Mouse (Mus musculus): Measurements from ENCODE around the gene Cblc. TPM values are rescaled to one million over a fixed set of nuclear protein-coding genes. Genes with fewer than 3 reads are reported as not detected.

Cblc gene
- polyA plus RNA-seq, 1 experiment from 2014 or later: 0.95 TPM

DNA sequence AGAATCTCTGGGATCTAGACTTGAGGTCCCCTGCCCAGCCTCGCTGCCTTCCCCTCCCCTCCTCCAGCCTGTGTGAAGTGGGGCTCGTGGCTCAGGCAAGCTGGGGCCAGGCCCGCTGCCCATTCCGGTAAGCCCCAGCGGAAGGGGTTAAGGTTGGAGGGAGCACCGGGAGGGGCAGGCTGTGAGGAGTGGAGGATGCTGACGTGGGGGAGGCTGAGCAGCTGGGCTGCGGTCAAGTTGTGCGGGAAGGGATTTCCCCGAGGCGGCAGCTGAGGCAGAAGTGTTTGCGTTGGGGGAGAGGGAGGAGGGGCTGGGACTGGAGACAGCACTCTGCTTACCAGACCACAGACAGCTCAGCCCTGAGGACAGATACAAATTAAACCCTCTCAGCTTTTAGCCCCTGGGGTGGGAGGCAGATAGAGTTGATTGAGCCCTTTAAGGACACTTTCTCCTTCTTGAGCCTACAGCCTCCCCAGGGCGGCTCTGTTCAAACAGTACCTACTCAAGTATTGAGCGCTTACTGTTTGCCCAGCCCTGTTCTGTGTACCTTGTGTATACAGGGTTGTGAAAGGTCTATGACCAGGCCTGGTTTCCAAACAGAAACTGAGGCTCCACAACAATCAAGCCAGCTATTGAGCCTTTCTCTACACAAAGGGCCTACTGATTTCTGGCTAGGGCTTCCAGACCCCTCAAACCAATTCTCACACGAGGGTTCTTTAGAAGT, 20.9 kb upstream of the Cblc start:
- ATAC-seq: peak; percentile 68
- Histone ChIP-seq H3K9me3 (replicated peaks) (peaks cover 6% of the 10 kb centered on the region; the same call in 1 of the 2 replicates), H3K27me3 (replicated peaks) (peaks cover 47% of the 10 kb centered on the region), H3K4me1 (peaks cover 56% of the 10 kb centered on the region), H3K4me2 (peak overlapping the region; percentile 65), H3K9ac (peak overlapping the region; percentile 1; the same call in 1 of the 2 replicates), H3K36me3 (no peaks in the 10 kb centered on the region), H3K27ac (peak overlapping the region; percentile 73), H3K4me3 (peak overlapping the region; percentile 44)
- 12% methylated on average over 15 of the region's 15 CpGs for WGBS (ENCODE audit: insufficient replicate concordance)

GRCm38 (mm10) chr7:19816224-19816771, 19.7 kb upstream of the Cblc start:
- ATAC-seq: peak; percentile 59; the same call in 1 of the 2 replicates
- H3K4me3 ChIP-seq: peak overlapping the region; percentile 44
- H3K4me1 ChIP-seq: peaks cover 54% of the 10 kb centered on the region
- 0 out of 2 replicates have a peak overlapping the region, but pooled peaks have one; percentile 8 for H3K9ac ChIP-seq
- peaks cover 47% of the 10 kb centered on the region for H3K27me3 ChIP-seq (replicated peaks)
- peak overlapping the region; percentile 65 for H3K4me2 ChIP-seq
- H3K27ac ChIP-seq: peak overlapping the region; percentile 73; the same call in 1 of the 2 replicates
- WGBS (ENCODE audit: insufficient replicate concordance): 1% methylated on average over 28 of the region's 28 CpGs
- peaks cover 6% of the 10 kb centered on the region; the same call in 1 of the 2 replicates for H3K9me3 ChIP-seq (replicated peaks)
- no peaks in the 10 kb centered on the region for H3K36me3 ChIP-seq

GRCm38 (mm10) chr7:19815296-19816223, 19.0 kb upstream of the Cblc start:
- H3K9me3 ChIP-seq (replicated peaks): peaks cover 4% of the 10 kb centered on the region; the same call in 1 of the 2 replicates
- no peak overlapping the region for H3K9ac ChIP-seq
- WGBS (ENCODE audit: insufficient replicate concordance): 25% methylated on average over 17 of the region's 17 CpGs
- H3K27ac ChIP-seq: 0 out of 2 replicates have a peak overlapping the region, but pooled peaks have one; percentile 73
- ATAC-seq: no peak
- H3K4me3 ChIP-seq: peak overlapping the region; percentile 44
- H3K4me2 ChIP-seq: peak overlapping the region; percentile 65
- H3K36me3 ChIP-seq: no peaks in the 10 kb centered on the region
- peaks cover 58% of the 10 kb centered on the region for H3K4me1 ChIP-seq
- H3K27me3 ChIP-seq (replicated peaks): peaks cover 47% of the 10 kb centered on the region

DNA sequence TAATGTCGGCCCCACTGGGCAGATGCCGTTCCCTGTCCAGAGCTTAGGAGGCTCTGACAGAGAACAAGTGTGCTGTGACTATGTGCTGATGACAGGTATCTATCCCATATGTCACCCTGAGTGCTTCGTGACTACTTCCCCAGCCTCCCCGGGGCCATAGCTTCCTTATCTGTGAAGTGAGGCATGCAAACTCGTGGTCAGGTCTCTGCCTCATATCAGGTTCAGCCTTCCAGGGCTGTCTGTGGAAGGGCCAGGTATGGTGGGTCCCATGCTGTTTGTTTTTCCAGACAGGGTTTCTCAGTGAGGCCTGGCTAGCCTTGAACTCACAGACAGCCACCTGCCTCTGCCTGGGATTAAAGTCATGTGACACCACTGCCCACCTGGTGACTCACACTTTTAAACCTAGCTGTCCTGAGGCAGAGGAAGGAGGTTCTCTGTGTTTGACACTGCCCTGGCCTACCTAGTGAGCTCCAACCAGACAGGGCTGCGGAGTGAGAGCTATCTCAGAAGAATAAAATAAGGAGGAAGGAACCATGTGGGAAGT, 17.0 kb upstream of the Cblc start:
- no peak overlapping the region for H3K27ac ChIP-seq
- H3K4me3 ChIP-seq: no peak overlapping the region
- H3K36me3 ChIP-seq: no peaks in the 10 kb centered on the region
- H3K4me2 ChIP-seq: no peak overlapping the region
- peaks cover 63% of the 10 kb centered on the region for H3K27me3 ChIP-seq (replicated peaks)
- ATAC-seq: no peak
- peaks cover 61% of the 10 kb centered on the region for H3K4me1 ChIP-seq
- no peaks in the 10 kb centered on the region for H3K9me3 ChIP-seq (replicated peaks)
- WGBS (ENCODE audit: insufficient replicate concordance): 25% methylated on average over 6 of the region's 6 CpGs
- H3K9ac ChIP-seq: no peak overlapping the region

- Histone ChIP-seq H3K27me3 (replicated peaks) (peaks cover 63% of the 10 kb centered on the region), H3K4me3 (no peak overlapping the region), H3K9ac (no peak overlapping the region), H3K4me2 (no peak overlapping the region), H3K9me3 (replicated peaks) (no peaks in the 10 kb centered on the region), H3K36me3 (no peaks in the 10 kb centered on the region), H3K27ac (no peak overlapping the region), H3K4me1 (peaks cover 58% of the 10 kb centered on the region)
- no peak for ATAC-seq
- WGBS (ENCODE audit: insufficient replicate concordance): 54% methylated on average over 4 of the region's 4 CpGs
These were observed 16.6 kb upstream of the Cblc start for GRCm38 (mm10) chr7:19813161-19813560.

- H3K4me3 ChIP-seq: no peak overlapping the region; the same call in 1 of the 2 replicates
- peak; percentile 44 for ATAC-seq
- 16% methylated on average over 22 of the region's 22 CpGs for WGBS (ENCODE audit: insufficient replicate concordance)
- no peak overlapping the region for H3K27ac ChIP-seq
- no peaks in the 10 kb centered on the region for H3K36me3 ChIP-seq
- H3K27me3 ChIP-seq (replicated peaks): peaks cover 47% of the 10 kb centered on the region
- H3K9me3 ChIP-seq (replicated peaks): no peaks in the 10 kb centered on the region
- H3K4me2 ChIP-seq: peak overlapping the region; percentile 41
- peaks cover 41% of the 10 kb centered on the region for H3K4me1 ChIP-seq
- H3K9ac ChIP-seq: no peak overlapping the region
These were observed 14.5 kb upstream of the Cblc start for GRCm38 (mm10) chr7:19811114-19811513.

DNA sequence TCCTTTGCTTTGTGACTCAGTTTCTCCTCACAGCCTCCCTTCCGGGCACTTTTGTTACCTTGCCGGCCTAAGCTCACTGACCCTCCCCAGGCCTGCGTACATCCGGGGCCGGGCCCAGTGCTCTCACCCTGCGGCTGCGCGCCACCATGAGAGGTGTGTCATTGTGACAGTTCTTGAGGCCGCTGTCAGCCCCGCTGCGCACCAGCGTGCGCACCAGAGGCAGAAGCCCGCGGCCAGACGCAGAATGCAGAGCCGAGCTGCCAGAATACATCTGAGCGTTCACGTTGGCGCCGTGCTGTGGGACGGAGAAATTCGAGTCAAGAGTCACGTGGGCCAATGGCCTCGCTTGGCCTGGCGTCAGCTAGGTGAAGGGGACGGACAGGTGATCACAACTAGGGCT, 12.8 kb upstream of the Cblc start:
- ATAC-seq: 0 out of 2 replicates have a peak, but pooled peaks have one; percentile 12
- Histone ChIP-seq H3K4me1 (peaks cover 34% of the 10 kb centered on the region), H3K9me3 (replicated peaks) (no peaks in the 10 kb centered on the region), H3K27me3 (replicated peaks) (peaks cover 38% of the 10 kb centered on the region), H3K36me3 (no peaks in the 10 kb centered on the region), H3K4me3 (no peak overlapping the region), H3K4me2 (peak overlapping the region; percentile 57), H3K9ac (no peak overlapping the region), H3K27ac (no peak overlapping the region)
- 16% methylated on average over 27 of the region's 27 CpGs for WGBS (ENCODE audit: insufficient replicate concordance)

- Histone ChIP-seq H3K4me2 (no peak overlapping the region), H3K27ac (no peak overlapping the region), H3K36me3 (no peaks in the 10 kb centered on the region), H3K27me3 (replicated peaks) (peaks cover 30% of the 10 kb centered on the region), H3K4me3 (no peak overlapping the region), H3K4me1 (peaks cover 16% of the 10 kb centered on the region), H3K9me3 (replicated peaks) (no peaks in the 10 kb centered on the region), H3K9ac (no peak overlapping the region)
- no peak for ATAC-seq
- WGBS (ENCODE audit: insufficient replicate concordance): 69% methylated on average over 8 of the region's 8 CpGs
These were observed 9.9 kb upstream of the Cblc start for GRCm38 (mm10) chr7:19806356-19806969.

- H3K4me1 ChIP-seq: no peaks in the 10 kb centered on the region; the same call in 1 of the 2 replicates
- H3K27me3 ChIP-seq (replicated peaks): 0 out of 2 replicates have a peak, but pooled peaks cover 5% of the 10 kb centered on the region
- ATAC-seq: no peak
- no peak overlapping the region for H3K9ac ChIP-seq
- H3K4me2 ChIP-seq: no peak overlapping the region
- no peaks in the 10 kb centered on the region for H3K36me3 ChIP-seq
- 25% methylated on average over 6 of the region's 7 CpGs for WGBS (ENCODE audit: insufficient replicate concordance)
- no peak overlapping the region for H3K4me3 ChIP-seq
- H3K27ac ChIP-seq: no peak overlapping the region
- H3K9me3 ChIP-seq (replicated peaks): no peaks in the 10 kb centered on the region
These were observed 6.4 kb upstream of the Cblc start for GRCm38 (mm10) chr7:19802995-19803394.

GRCm38 (mm10) chr7:19800764-19801163, 4.2 kb upstream of the Cblc start:
- Histone ChIP-seq H3K27ac (no peak overlapping the region), H3K4me1 (peaks cover 10% of the 10 kb centered on the region; the same call in 1 of the 2 replicates), H3K9ac (no peak overlapping the region), H3K4me2 (no peak overlapping the region), H3K36me3 (no peaks in the 10 kb centered on the region), H3K27me3 (replicated peaks) (peaks cover 21% of the 10 kb centered on the region), H3K4me3 (no peak overlapping the region), H3K9me3 (replicated peaks) (no peaks in the 10 kb centered on the region)
- ATAC-seq: no peak
- 20% methylated on average over 2 of the region's 2 CpGs for WGBS (ENCODE audit: insufficient replicate concordance)

GRCm38 (mm10) chr7:19796254-19796653, 355 bp downstream of the Cblc start:
- no peak overlapping the region for H3K9ac ChIP-seq
- H3K36me3 ChIP-seq: no peaks in the 10 kb centered on the region
- H3K27me3 ChIP-seq (replicated peaks): peaks cover 35% of the 10 kb centered on the region
- no peaks in the 10 kb centered on the region for H3K9me3 ChIP-seq (replicated peaks)
- no peak overlapping the region for H3K27ac ChIP-seq
- H3K4me1 ChIP-seq: peaks cover 10% of the 10 kb centered on the region; the same call in 1 of the 2 replicates
- H3K4me3 ChIP-seq: peak overlapping the region; percentile 28
- 12% methylated on average over 18 of the region's 18 CpGs for WGBS (ENCODE audit: insufficient replicate concordance)
- H3K4me2 ChIP-seq: peak overlapping the region; percentile 54
- 0 out of 2 replicates have a peak, but pooled peaks have one; percentile 3 for ATAC-seq
